Mouse (Mus musculus) B cell, adult (primary cell): ENCODE measurements around the gene Serping1. TPM values are rescaled to one million over a fixed set of nuclear protein-coding genes. Genes with fewer than 3 reads are reported as not detected.

Experiments
- total RNA-seq: library from RNA; stranded (reverse); gene quantifications from 4 replicates; pipeline ENCODE4 v1.2.4, GENCODE M21; 2023; ENCODE audit not compliant: inconsistent age

Serping1 gene
- 0.30 to 0.93 TPM (median 0.51 TPM) in 4 replicates for total RNA-seq

GRCm38 (mm10) chr2:84775241-84775640, at the start of gene Serping1:
Gene Serping1 (minus strand): TSS chr2:84775444.

GRCm38 (mm10) chr2:84822552-84822951, 47.3 kb upstream of the Serping1 start, which contains the start of gene Smtnl1:
Gene Smtnl1 (minus strand): TSS chr2:84822652.

GRCm38 (mm10) chr2:84798493-84798921, 23.3 kb upstream of the Serping1 start, which contains the start of gene Ube2l6:
Gene Ube2l6 (plus strand): TSS chr2:84798828.

GRCm38 (mm10) chr2:84743561-84743960, 31.7 kb downstream of the Serping1 start, which contains the start of gene Gm19426:
Gene Gm19426 (minus strand): TSS chr2:84743655.

GRCm38 (mm10) chr2:84733579-84734300, 41.5 kb downstream of the Serping1 start, which contains the start of gene Ypel4:
Gene Ypel4 (plus strand): TSS chr2:84734058.

GRCm38 (mm10) chr2:84727172-84727858, 47.9 kb downstream of the Serping1 start, which contains the start of gene Clp1:
Gene Clp1 (minus strand): TSS chr2:84727350.

Other genes with a start within 250 kb of the Serping1 start
- 1.9 to 5.0 TPM (median 3.6 TPM) in 4 replicates for gene Ctnnd1, start 124.7 kb downstream of the Serping1 start, total RNA-seq
- gene Btbd18, start 116.4 kb downstream of the Serping1 start, total RNA-seq: 0.22 TPM in 1 of 4 replicates, not detected in the others
- gene Selenoh, start 104.7 kb downstream of the Serping1 start, total RNA-seq: 41.0 to 52.5 TPM (median 49.9 TPM) in 4 replicates
- gene Gm28635, start 97.4 kb downstream of the Serping1 start, total RNA-seq: not detected in 4 replicates
- 14.5 to 17.4 TPM (median 16.1 TPM) in 4 replicates for gene Med19, start 97.0 kb downstream of the Serping1 start, total RNA-seq
- 35.2 to 39.9 TPM (median 36.6 TPM) in 4 replicates for gene Tmx2, start 96.3 kb downstream of the Serping1 start, total RNA-seq
- 52.4 to 63.1 TPM (median 59.3 TPM) in 4 replicates for gene Zdhhc5, start 60.3 kb downstream of the Serping1 start, total RNA-seq
- gene Clp1, start 48.1 kb downstream of the Serping1 start, total RNA-seq: 22.6 to 25.0 TPM (median 23.5 TPM) in 4 replicates
- 0.45 TPM in 1 of 4 replicates, not detected in the others for gene Ypel4, start 41.4 kb downstream of the Serping1 start, total RNA-seq
- not detected in 4 replicates for gene Gm19426, start 31.8 kb downstream of the Serping1 start, total RNA-seq
- gene Ube2l6, start 23.4 kb upstream of the Serping1 start, total RNA-seq: 9.9 to 13.6 TPM (median 11.4 TPM) in 4 replicates
- not detected in 4 replicates for gene Smtnl1, start 47.2 kb upstream of the Serping1 start, total RNA-seq
- gene Timm10, start 51.6 kb upstream of the Serping1 start, total RNA-seq: 16.3 to 24.5 TPM (median 21.0 TPM) in 4 replicates
- 5.3 to 9.8 TPM (median 7.3 TPM) in 4 replicates for gene Slc43a1, start 63.4 kb upstream of the Serping1 start, total RNA-seq
- 1.3 TPM in 1 of 4 replicates, not detected in the others for gene Rtn4rl2, start 111.3 kb upstream of the Serping1 start, total RNA-seq
- gene Slc43a3, start 161.1 kb upstream of the Serping1 start, total RNA-seq: 6.9 to 14.2 TPM (median 7.5 TPM) in 4 replicates
- 1.1 to 3.4 TPM (median 1.7 TPM) in 4 replicates for gene Prg2, start 205.0 kb upstream of the Serping1 start, total RNA-seq
- gene Prg3, start 212.8 kb upstream of the Serping1 start, total RNA-seq: not detected in 4 replicates